Mouse (Mus musculus) CH12.LX (cell line): ENCODE results near the gene Cacfd1. TPM values are rescaled to one million over a fixed set of nuclear protein-coding genes. Genes with fewer than 3 reads are reported as not detected.
A peak's percentile ranks its signal among the peaks of the same experiment; 100 is the strongest.

Source experiments
- DNase-seq: peaks from one replicate; pipeline ENCODE4 v3.0.0-alpha.2; 2013; ENCODE audit errors: extremely low read depth
- H3K27ac ChIP-seq: 2 replicates; pipeline ENCODE4 v1.5.1; 2012; ENCODE audit warnings: low read depth, mild to moderate bottlenecking, control low read depth, moderate library complexity; ENCODE audit not compliant: insufficient read depth
- H3K27me3 ChIP-seq: replicated peaks from 2 replicates; pipeline ENCODE3; 2012; ENCODE audit warnings: inconsistent platforms
- H3K36me3 ChIP-seq, 2 experiments: replicated peaks in 1 of 2; 2 replicates each; pipeline versions ENCODE3 to v1.6.1; 2012; ENCODE audit warnings: inconsistent platforms in 1 of 2, low read length in 1 of 2, mild to moderate bottlenecking in 1 of 2, mixed read lengths in 1 of 2, moderate library complexity in 1 of 2; ENCODE audit not compliant: control insufficient read depth in 1 of 2, insufficient read depth in 1 of 2
- H3K4me1 ChIP-seq, 2 experiments: 2 replicates each; pipeline ENCODE4 v1.6.1; 2012; ENCODE audit warnings: inconsistent platforms in 1 of 2, moderate library complexity in 1 of 2; ENCODE audit not compliant: insufficient read depth in 2 of 2, control insufficient read depth in 1 of 2
- H3K4me2 ChIP-seq: 2 replicates; pipeline ENCODE4 v1.6.1; 2012; ENCODE audit warnings: low read depth, mild to moderate bottlenecking, control low read depth; ENCODE audit not compliant: poor library complexity, insufficient read depth, severe bottlenecking
- H3K4me3 ChIP-seq, 3 experiments: fragments of 150-350 bp in 1 of 3; sonication (generic) in 1 of 3; replicated peaks in 1 of 3; 2 replicates each; pipeline versions ENCODE3 to v1.5.1; 2011 to 2012; ENCODE audit warnings: low read depth in 2 of 3, low read length in 2 of 3, mild to moderate bottlenecking in 2 of 3, moderate library complexity in 2 of 3, control low read depth in 1 of 3, improper control_type of control experiment in 1 of 3, inconsistent platforms in 1 of 3, mixed read lengths in 1 of 3; ENCODE audit not compliant: poor library complexity in 1 of 3
- H3K79me2 ChIP-seq: replicated peaks from 2 replicates; pipeline ENCODE4 v1.6.1; 2012; ENCODE audit warnings: mild to moderate bottlenecking, moderate library complexity; ENCODE audit not compliant: control insufficient read depth, poor library complexity, insufficient read depth, severe bottlenecking; ENCODE audit errors: extremely low read depth
- H3K9ac ChIP-seq: 2 replicates; pipeline ENCODE4 v1.6.1; 2012; ENCODE audit warnings: low read depth, mild to moderate bottlenecking, control low read depth, moderate library complexity; ENCODE audit not compliant: insufficient read depth
- H3K9me3 ChIP-seq: replicated peaks from 2 replicates; pipeline ENCODE3; 2012; ENCODE audit warnings: low read length, inconsistent platforms, mixed read lengths
- BHLHE40 ChIP-seq: IDR thresholded peaks from 2 replicates; pipeline ENCODE4 v1.6.1; 2011; ENCODE audit warnings: mild to moderate bottlenecking, low read depth, low read length, improper control_type of control experiment
- CHD1 ChIP-seq: IDR thresholded peaks from 2 replicates; pipeline ENCODE4 v1.6.1; 2012; ENCODE audit warnings: low read depth, low read length, improper control_type of control experiment, inconsistent platforms
- CHD2 ChIP-seq: IDR thresholded peaks from 2 replicates; pipeline ENCODE4 v1.6.1; 2011; ENCODE audit warnings: low read length, improper control_type of control experiment
- CTCF ChIP-seq, 2 experiments: IDR thresholded peaks in 1 of 2; conservative IDR thresholded peaks in 1 of 2; 2 replicates each; pipeline ENCODE4 v1.5.1; 2011 to 2012; ENCODE audit warnings: low read depth in 2 of 2, low read length in 2 of 2, improper control_type of control experiment in 1 of 2, inconsistent platforms in 1 of 2, mild to moderate bottlenecking in 1 of 2, moderate library complexity in 1 of 2
- E2F4 ChIP-seq: IDR thresholded peaks from 2 replicates; pipeline ENCODE4 v1.6.1; 2011; ENCODE audit warnings: low read depth, low read length, improper control_type of control experiment; ENCODE audit not compliant: insufficient replicate concordance
- ELF1 ChIP-seq: IDR thresholded peaks from 2 replicates; pipeline ENCODE4 v1.6.1; 2014; ENCODE audit warnings: low read depth, mild to moderate bottlenecking, inconsistent platforms, low read length, improper control_type of control experiment
- EP300 ChIP-seq: IDR thresholded peaks from 2 replicates; pipeline ENCODE4 v1.6.1; 2011; ENCODE audit warnings: low read length, improper control_type of control experiment
- ETS1 ChIP-seq: conservative IDR thresholded peaks from 2 replicates; pipeline ENCODE4 v1.6.1; 2012; ENCODE audit warnings: low read depth, mild to moderate bottlenecking, inconsistent platforms, low read length, improper control_type of control experiment, moderate library complexity
- GABPA ChIP-seq: IDR thresholded peaks from 2 replicates; pipeline ENCODE4 v1.6.1; 2012; ENCODE audit warnings: low read depth, low read length, improper control_type of control experiment, inconsistent platforms; ENCODE audit not compliant: insufficient replicate concordance
- HCFC1 ChIP-seq: IDR thresholded peaks from 2 replicates; pipeline ENCODE4 v1.6.1; 2012; ENCODE audit warnings: low read depth, mild to moderate bottlenecking, inconsistent platforms, low read length, improper control_type of control experiment
- IRF4 ChIP-seq: IDR thresholded peaks from 2 replicates; pipeline ENCODE4 v1.6.1; 2014; ENCODE audit warnings: low read depth, mild to moderate bottlenecking, inconsistent platforms, low read length, improper control_type of control experiment
- JUN ChIP-seq: IDR thresholded peaks from 2 replicates; pipeline ENCODE4 v1.6.1; 2011; ENCODE audit warnings: low read depth, mild to moderate bottlenecking, low read length, improper control_type of control experiment, moderate library complexity; ENCODE audit not compliant: insufficient read depth
- JUND ChIP-seq: conservative IDR thresholded peaks from 2 replicates; pipeline ENCODE4 v1.6.1; 2011; ENCODE audit warnings: low read depth, low read length, improper control_type of control experiment
- KAT2A ChIP-seq: IDR thresholded peaks from 2 replicates; pipeline ENCODE4 v1.6.1; 2012; ENCODE audit warnings: low read length, improper control_type of control experiment, inconsistent platforms; ENCODE audit not compliant: insufficient replicate concordance
- MAFK ChIP-seq: IDR thresholded peaks from 2 replicates; pipeline ENCODE4 v1.6.1; 2011; ENCODE audit warnings: low read length, improper control_type of control experiment; ENCODE audit not compliant: insufficient replicate concordance
- MAX ChIP-seq: IDR thresholded peaks from 2 replicates; pipeline ENCODE4 v1.6.1; 2011; ENCODE audit warnings: low read length, improper control_type of control experiment
- MAZ ChIP-seq: IDR thresholded peaks from 2 replicates; pipeline ENCODE4 v1.6.1; 2012; ENCODE audit warnings: low read depth, mild to moderate bottlenecking, inconsistent platforms, low read length, improper control_type of control experiment, moderate library complexity
- MEF2A ChIP-seq: IDR thresholded peaks from 2 replicates; pipeline ENCODE4 v1.6.1; 2014; ENCODE audit warnings: low read depth, mild to moderate bottlenecking, inconsistent platforms, low read length, improper control_type of control experiment, borderline replicate concordance
- MXI1 ChIP-seq: IDR thresholded peaks from 2 replicates; pipeline ENCODE4 v1.6.1; 2011; ENCODE audit warnings: mild to moderate bottlenecking, low read depth, low read length, improper control_type of control experiment
- MYC ChIP-seq: IDR thresholded peaks from 2 replicates; pipeline ENCODE4 v1.6.1; 2011; ENCODE audit warnings: low read depth, mild to moderate bottlenecking, improper control_type of control experiment, low read length
- NELFE ChIP-seq: IDR thresholded peaks from 2 replicates; pipeline ENCODE4 v1.6.1; 2011; ENCODE audit warnings: low read depth, low read length, improper control_type of control experiment
- NRF1 ChIP-seq: IDR thresholded peaks from 2 replicates; pipeline ENCODE4 v1.6.1; 2014; ENCODE audit warnings: low read depth, mild to moderate bottlenecking, inconsistent platforms, low read length, improper control_type of control experiment, moderate library complexity
- PAX5 ChIP-seq: IDR thresholded peaks from 2 replicates; pipeline ENCODE4 v1.6.1; 2012; ENCODE audit warnings: low read length, inconsistent platforms, mixed read lengths
- POLR2A ChIP-seq: IDR thresholded peaks from 2 replicates; pipeline ENCODE4 v1.6.1; 2011; ENCODE audit warnings: low read depth, mild to moderate bottlenecking, improper control_type of control experiment, low read length
- POLR2AphosphoS2 ChIP-seq: IDR thresholded peaks from 2 replicates; pipeline ENCODE4 v1.6.1; 2011; ENCODE audit warnings: low read depth, low read length, improper control_type of control experiment
- RAD21 ChIP-seq: IDR thresholded peaks from 2 replicates; pipeline ENCODE4 v1.6.1; 2011; ENCODE audit warnings: low read depth, mild to moderate bottlenecking, low read length, improper control_type of control experiment, moderate library complexity
- RCOR1 ChIP-seq: conservative IDR thresholded peaks from 2 replicates; pipeline ENCODE4 v1.6.1; 2012; ENCODE audit warnings: low read depth, mild to moderate bottlenecking, inconsistent platforms, low read length, improper control_type of control experiment
- SIN3A ChIP-seq: IDR thresholded peaks from 2 replicates; pipeline ENCODE4 v1.6.1; 2012; ENCODE audit warnings: low read length, improper control_type of control experiment, inconsistent platforms
- SMC3 ChIP-seq: IDR thresholded peaks from 2 replicates; pipeline ENCODE4 v1.6.1; 2011; ENCODE audit warnings: low read depth, low read length, improper control_type of control experiment
- TBP ChIP-seq: conservative IDR thresholded peaks from 2 replicates; pipeline ENCODE4 v1.6.1; 2011; ENCODE audit warnings: low read depth, low read length, improper control_type of control experiment
- TCF12 ChIP-seq: IDR thresholded peaks from 2 replicates; pipeline ENCODE4 v1.6.1; 2014; ENCODE audit warnings: low read depth, mild to moderate bottlenecking, inconsistent platforms, low read length, improper control_type of control experiment
- UBTF ChIP-seq: IDR thresholded peaks from 2 replicates; pipeline ENCODE4 v1.6.1; 2012; ENCODE audit warnings: low read depth, mild to moderate bottlenecking, inconsistent platforms, low read length, improper control_type of control experiment, moderate library complexity
- USF1 ChIP-seq: IDR thresholded peaks from 2 replicates; pipeline ENCODE4 v1.6.1; 2014; ENCODE audit warnings: low read depth, mild to moderate bottlenecking, inconsistent platforms, low read length, improper control_type of control experiment
- USF2 ChIP-seq: conservative IDR thresholded peaks from 2 replicates; pipeline ENCODE4 v1.6.1; 2011; ENCODE audit warnings: low read depth, low read length, improper control_type of control experiment
- ZC3H11A ChIP-seq: IDR thresholded peaks from 2 replicates; pipeline ENCODE4 v1.6.1; 2012; ENCODE audit warnings: low read depth, mild to moderate bottlenecking, inconsistent platforms, low read length, improper control_type of control experiment
- ZKSCAN1 ChIP-seq: IDR thresholded peaks from 2 replicates; pipeline ENCODE4 v1.6.1; 2012; ENCODE audit warnings: low read depth, inconsistent platforms, low read length, improper control_type of control experiment, borderline replicate concordance
- ZMIZ1 ChIP-seq: IDR thresholded peaks from 2 replicates; pipeline ENCODE4 v1.6.1; 2012; ENCODE audit warnings: low read depth, mild to moderate bottlenecking, inconsistent platforms, low read length, improper control_type of control experiment
- ZNF384 ChIP-seq: IDR thresholded peaks from 2 replicates; pipeline ENCODE4 v1.6.1; 2012; ENCODE audit warnings: low read depth, low read length, improper control_type of control experiment, inconsistent platforms
- dilution Hi-C: fragments of 300-500 bp; cut with MboI; formaldehyde crosslinking; loops from 2 replicates; pipeline ENCODE4 v1.14.3; 2020; ENCODE audit warnings: low sequenced_read_pairs; ENCODE audit not compliant: extremely low pct_unique_long_range_greater_than_20kb, extremely low pct_ligation_motif_present
- in situ Hi-C: fragments of 300-500 bp; cut with MboI; formaldehyde crosslinking; loops from 3 replicates; pipeline ENCODE4 v1.14.3; 2019; ENCODE audit warnings: low sequenced_read_pairs, low pct_ligation_motif_present, low pct_unique_long_range_greater_than_20kb, mixed read lengths
- polyA plus RNA-seq: library from polyadenylated mRNA; unstranded; fragments of >175 nt; gene quantifications from 2 replicates; pipeline ENCODE4 v1.2.1, GENCODE M21; 2012; ENCODE audit warnings: low read depth; ENCODE audit not compliant: insufficient read length
- total RNA-seq, 2 experiments: library from RNA; depleted of rRNA; stranded (reverse); fragments of 300-350 nt in 1 of 2; fragments of >200 nt in 1 of 2; gene quantifications; 2 replicates each; pipeline ENCODE4 v1.2.3; 2012 to 2014

The Cacfd1 gene
- total and polyA plus RNA-seq, 3 experiments: 6.4 to 20.2 (median 10.3) TPM

GRCm38 (mm10) chr2:27027618-27028436 lies 18.1 kb downstream of the Cacfd1 start, which contains the start of gene Slc2a6:
Gene Slc2a6, minus strand, starts transcription at chr2:27027998.
- Histone ChIP-seq H3K27me3 (no peaks in the 10 kb centered on the region), H3K9ac (peak within 1 kb of the TSS; percentile 72), H3K27ac (peak within 1 kb of the TSS; percentile 77), H3K4me1 (peaks cover 25 to 63% of the 10 kb centered on the region in 2 experiments), H3K4me2 (peak within 1 kb of the TSS; percentile 86), H3K9me3 (no peaks in the 10 kb centered on the region), H3K4me3 (peak within 1 kb of the TSS; percentile 72 to 74 (median 73)), H3K79me2 (peaks cover 4% of the 10 kb centered on the region; the same call in 1 of the 2 replicates), H3K36me3 (peaks cover 21 to 27% of the 10 kb centered on the region in 2 experiments)
- in situ Hi-C loops: no loop called here
- dilution Hi-C loops: no loop called here
- TF ChIP-seq USF2 (no peak), POLR2AphosphoS2 (no peak; the same call in 1 of the 2 replicates), RAD21 (no peak), GABPA (no peak), CHD1 (no peak), POLR2A (peak; percentile 87), ZNF384 (no peak), BHLHE40 (peak; percentile 92), HCFC1 (no peak), TCF12 (peak; percentile 56; the same call in 1 of the 2 replicates), SMC3 (no peak), MYC (no peak), MAX (peak; percentile 62), UBTF (peak; percentile 78; the same call in 1 of the 2 replicates), MAZ (no peak), CTCF (conservative IDR thresholded peaks at IDR 0.05 in 1 of 2, IDR thresholded peaks at IDR 0.05 in 1 of 2; ENCODE audit: low read depth in 2 of 2, low read length in 2 of 2) (no peak), CHD2 (no peak), ZMIZ1 (peak; percentile 27; the same call in 1 of the 2 replicates), IRF4 (no peak), RCOR1 (no peak), EP300 (no peak), ZC3H11A (no peak), ZKSCAN1 (no peak), MEF2A (no peak), KAT2A (no peak), TBP (peak; percentile 78), USF1 (no peak), ELF1 (no peak; the same call in 1 of the 2 replicates), JUND (no peak), JUN (no peak), PAX5 (no peak), MAFK (no peak), NELFE (peak; percentile 79), NRF1 (peak; percentile 63), E2F4 (no peak), SIN3A (peak; percentile 17; the same call in 1 of the 2 replicates), MXI1 (peak; percentile 55; the same call in 1 of the 2 replicates), ETS1 (no peak)
- DNase-seq: peak; percentile 89
